Mouse (Mus musculus) forebrain, postnatal 0 days (tissue): ENCODE data around the gene Krt2. TPM values are rescaled to one million over a fixed set of nuclear protein-coding genes. Genes with fewer than 3 reads are reported as not detected.

ENCODE experiments used
- ATAC-seq: fragments of 200-750 bp; cut with Nextera tagmentation; 2 replicates; pipeline ENCODE4 v1.8.0; 2017; ENCODE audit warnings: mild to moderate bottlenecking, moderate library complexity
- DNase-seq: peaks from one replicate; pipeline ENCODE4 v3.0.0-alpha.2; 2015
- H3K27ac ChIP-seq: fragments of 300-500 bp; sonication (generic); 2 replicates; pipeline ENCODE4 v1.5.1; 2014; ENCODE audit warnings: low read depth, mild to moderate bottlenecking, antibody characterized with exemption, low read length, moderate library complexity, mixed read lengths
- H3K27me3 ChIP-seq: fragments of 300-500 bp; sonication (generic); 2 replicates; pipeline ENCODE4 v1.6.1; 2014; ENCODE audit warnings: mild to moderate bottlenecking, low read length, mixed read lengths; ENCODE audit not compliant: insufficient read depth
- H3K36me3 ChIP-seq: fragments of 300-500 bp; sonication (generic); 2 replicates; pipeline ENCODE4 v1.6.1; 2014; ENCODE audit warnings: mild to moderate bottlenecking, moderate library complexity; ENCODE audit not compliant: insufficient read depth
- H3K4me1 ChIP-seq: fragments of 300-500 bp; sonication (generic); 2 replicates; pipeline ENCODE4 v1.6.1; 2014; ENCODE audit warnings: antibody characterized with exemption; ENCODE audit not compliant: insufficient read depth
- H3K4me2 ChIP-seq: fragments of 300-500 bp; sonication (generic); 2 replicates; pipeline ENCODE4 v1.6.1; 2014; ENCODE audit warnings: low read depth, mild to moderate bottlenecking, moderate library complexity
- H3K4me3 ChIP-seq: fragments of 300-500 bp; sonication (generic); 2 replicates; pipeline ENCODE4 v1.5.1; 2014; ENCODE audit warnings: low read depth, low read length, mixed read lengths
- H3K9ac ChIP-seq: fragments of 300-500 bp; sonication (generic); 2 replicates; pipeline ENCODE4 v1.6.1; 2014; ENCODE audit warnings: mild to moderate bottlenecking
- H3K9me3 ChIP-seq: fragments of 300-500 bp; sonication (generic); 2 replicates; pipeline ENCODE4 v1.6.1; 2016; ENCODE audit warnings: low read length
- CTCF ChIP-seq: sonication (generic); IDR thresholded peaks from 2 replicates; pipeline ENCODE4 v1.5.1; 2016; ENCODE audit warnings: antibody characterized with exemption, control low read depth, low read depth
- WGBS: fragments of 180-500 bp; shearing (Covaris S2); extraction: QIAGEN DNeasy Blood & Tissue Kit; methylation state at CpG from one replicate; pipeline ENCODE4 v1.1.7; 2014; 5-methylcytosine and 5-hydroxymethylcytosine counted together
- polyA plus RNA-seq: library from polyadenylated mRNA; unstranded; fragments of >200 nt; fragmentation: Nextera tagmentation; extraction: Ambion mirVana; gene quantifications from 2 replicates; pipeline ENCODE4 v1.2.1, GENCODE M21; 2015
- total RNA-seq: library from RNA; depleted of rRNA; stranded (reverse); fragments of >200 nt; gene quantifications from 2 replicates; pipeline ENCODE4 v1.2.3, GENCODE M21; 2014; rRNA removed

Gene Krt2
- total and polyA plus RNA-seq, 2 experiments from 2014 or later = 0.11 to 0.29 TPM

GRCm38 (mm10) chr15:101773420-101773819 lies 44.5 kb downstream of the Krt2 start:
- H3K9ac ChIP-seq = no peak overlapping the region
- no peak overlapping the region for H3K4me2 ChIP-seq
- H3K4me3 ChIP-seq = no peak overlapping the region
- ATAC-seq (peak; percentile 30), DNase-seq (peak; percentile 8)
- H3K27me3 ChIP-seq = no peaks in the 10 kb centered on the region
- H3K27ac ChIP-seq = no peak overlapping the region
- no peak for TF ChIP-seq CTCF
- H3K9me3 ChIP-seq = no peaks in the 10 kb centered on the region
- WGBS = 78% methylated on average over 10 of the region's 10 CpGs
- H3K36me3 ChIP-seq = no peaks in the 10 kb centered on the region
- H3K4me1 ChIP-seq = no peaks in the 10 kb centered on the region

DNA sequence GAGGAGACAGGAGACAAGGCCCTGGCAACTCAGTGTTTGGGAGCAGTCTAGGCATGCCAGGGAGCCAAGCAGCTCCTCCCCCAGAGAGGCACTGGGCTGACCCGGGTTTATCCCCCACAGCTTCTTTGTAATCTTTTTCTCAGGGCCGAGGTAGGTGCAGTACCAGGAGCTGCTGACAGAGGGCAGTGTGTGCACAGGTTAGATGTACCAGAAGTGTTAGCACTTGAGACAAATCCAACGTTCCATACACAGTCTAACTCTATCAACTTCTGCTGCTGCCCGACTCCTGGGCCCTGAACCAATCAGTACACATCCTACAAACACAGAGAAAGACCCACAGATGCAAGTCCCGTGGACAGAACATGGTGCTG lies 45.3 kb downstream of the Krt2 start:
- Histone ChIP-seq H3K9me3 (no peaks in the 10 kb centered on the region), H3K4me3 (no peak overlapping the region), H3K27me3 (no peaks in the 10 kb centered on the region), H3K9ac (no peak overlapping the region), H3K27ac (no peak overlapping the region), H3K4me2 (no peak overlapping the region), H3K36me3 (no peaks in the 10 kb centered on the region), H3K4me1 (no peaks in the 10 kb centered on the region)
- whole genome bisulfite sequencing = 6% methylated on average over 5 of the region's 5 CpGs
- DNase-seq (peak; percentile 95), ATAC-seq (peak; percentile 87)
- peak; percentile 97 for TF ChIP-seq CTCF

GRCm38 (mm10) chr15:101772080-101772710 lies 45.8 kb downstream of the Krt2 start:
- no peak overlapping the region for H3K9ac ChIP-seq
- no peak overlapping the region for H3K27ac ChIP-seq
- peak; percentile 53 for TF ChIP-seq CTCF
- DNase-seq = peak; percentile 31
- WGBS = 76% methylated on average over 5 of the region's 5 CpGs
- H3K9me3 ChIP-seq = no peaks in the 10 kb centered on the region
- no peaks in the 10 kb centered on the region for H3K36me3 ChIP-seq
- H3K27me3 ChIP-seq = no peaks in the 10 kb centered on the region
- peak; percentile 40; the same call in 1 of the 2 replicates for ATAC-seq
- no peaks in the 10 kb centered on the region for H3K4me1 ChIP-seq
- H3K4me2 ChIP-seq = no peak overlapping the region
- H3K4me3 ChIP-seq = no peak overlapping the region

GRCm38 (mm10) chr15:101770226-101770625 lies 47.7 kb downstream of the Krt2 start:
- H3K27me3 ChIP-seq = no peaks in the 10 kb centered on the region
- no peak overlapping the region for H3K9ac ChIP-seq
- 52% methylated on average over 8 of the region's 8 CpGs for WGBS
- ATAC-seq (no peak), DNase-seq (no peak)
- no peaks in the 10 kb centered on the region for H3K36me3 ChIP-seq
- H3K4me1 ChIP-seq = no peaks in the 10 kb centered on the region
- no peaks in the 10 kb centered on the region for H3K9me3 ChIP-seq
- TF ChIP-seq CTCF = no peak
- no peak overlapping the region for H3K27ac ChIP-seq
- H3K4me2 ChIP-seq = no peak overlapping the region
- no peak overlapping the region for H3K4me3 ChIP-seq

Other genes starting within 250 kb of the Krt2 start
- 0.10 and 0.15 TPM in 2 replicates for gene Krt75, start 244.3 kb downstream of the Krt2 start, total RNA-seq
- 0.05 and 0.19 TPM in 2 replicates for gene Krt75, start 244.3 kb downstream of the Krt2 start, polyA plus RNA-seq
- not detected in 2 replicates for gene Gm5414, start 190.0 kb downstream of the Krt2 start, total RNA-seq
- gene Gm5414, start 190.0 kb downstream of the Krt2 start, polyA plus RNA-seq = not detected in 2 replicates
- not detected in 2 replicates for gene Gm5478, start 170.8 kb downstream of the Krt2 start, total RNA-seq
- gene Gm5478, start 170.8 kb downstream of the Krt2 start, polyA plus RNA-seq = not detected in 2 replicates
- gene Krt6b, start 137.9 kb downstream of the Krt2 start, total RNA-seq = not detected in 2 replicates
- gene Krt6b, start 137.9 kb downstream of the Krt2 start, polyA plus RNA-seq = not detected in 2 replicates
- gene Krt6a, start 123.9 kb downstream of the Krt2 start, total RNA-seq = not detected in 2 replicates
- not detected in 2 replicates for gene Krt6a, start 123.9 kb downstream of the Krt2 start, polyA plus RNA-seq
- gene Krt5, start 105.3 kb downstream of the Krt2 start, total RNA-seq = not detected in 2 replicates
- gene Krt5, start 105.3 kb downstream of the Krt2 start, polyA plus RNA-seq = not detected in 2 replicates
- gene Krt71, start 75.1 kb downstream of the Krt2 start, total RNA-seq = 0.08 and 0.43 TPM in 2 replicates
- not detected in 2 replicates for gene Krt71, start 75.1 kb downstream of the Krt2 start, polyA plus RNA-seq
- gene Krt72, start 31.7 kb downstream of the Krt2 start, total RNA-seq = not detected in 2 replicates
- gene Krt72, start 31.7 kb downstream of the Krt2 start, polyA plus RNA-seq = not detected in 2 replicates
- 0.24 and 0.38 TPM in 2 replicates for gene Krt73, start 15.8 kb downstream of the Krt2 start, total RNA-seq
- gene Krt73, start 15.8 kb downstream of the Krt2 start, polyA plus RNA-seq = 0.54 and 0.69 TPM in 2 replicates
- gene Krt1, start 32.6 kb upstream of the Krt2 start, total RNA-seq = 9.2 and 12.3 TPM in 2 replicates
- 18.1 and 20.9 TPM in 2 replicates for gene Krt1, start 32.6 kb upstream of the Krt2 start, polyA plus RNA-seq
- gene Krt77, start 51.5 kb upstream of the Krt2 start, total RNA-seq = 3.7 and 7.7 TPM in 2 replicates
- gene Krt77, start 51.5 kb upstream of the Krt2 start, polyA plus RNA-seq = 1.5 and 2.1 TPM in 2 replicates
- gene Krt76, start 74.8 kb upstream of the Krt2 start, total RNA-seq = not detected in 2 replicates
- gene Krt76, start 74.8 kb upstream of the Krt2 start, polyA plus RNA-seq = not detected in 2 replicates
- gene Krt4, start 106.6 kb upstream of the Krt2 start, total RNA-seq = not detected in 2 replicates
- not detected in 2 replicates for gene Krt4, start 106.6 kb upstream of the Krt2 start, polyA plus RNA-seq
- 0.14 and 0.31 TPM in 2 replicates for gene Krt79, start 122.2 kb upstream of the Krt2 start, total RNA-seq
- 0.34 and 0.44 TPM in 2 replicates for gene Krt79, start 122.2 kb upstream of the Krt2 start, polyA plus RNA-seq
- gene Krt78, start 136.1 kb upstream of the Krt2 start, total RNA-seq = not detected in 2 replicates
- gene Krt78, start 136.1 kb upstream of the Krt2 start, polyA plus RNA-seq = not detected in 2 replicates
- 1.5 and 2.2 TPM in 2 replicates for gene Krt8, start 186.3 kb upstream of the Krt2 start, total RNA-seq
- gene Krt8, start 186.3 kb upstream of the Krt2 start, polyA plus RNA-seq = 3.1 and 3.9 TPM in 2 replicates
- gene Krt18, start 210.0 kb upstream of the Krt2 start, total RNA-seq = 3.4 and 4.3 TPM in 2 replicates
- 7.0 and 9.5 TPM in 2 replicates for gene Krt18, start 210.0 kb upstream of the Krt2 start, polyA plus RNA-seq